Mouse (Mus musculus): ENCODE results near the gene Rasl10a. TPM values are rescaled to one million over a fixed set of nuclear protein-coding genes. Genes with fewer than 3 reads are reported as not detected.
"Not testable (repeated sequence)": the region's sequence is repeated elsewhere in the genome, so short reads cannot be mapped to it uniquely, and the experiment has no call there.

Gene Rasl10a
- polyA plus RNA-seq, 1 experiment from 2014 or later: 3.8 TPM

- H3K9ac ChIP-seq (ENCODE audit: low read depth, low read length): peak overlapping the region; percentile 78; the same call in 1 of the 2 replicates
- H3K4me1 ChIP-seq (ENCODE audit: control insufficient read depth, insufficient read depth, low read length): peaks cover 21% of the 10 kb centered on the region
Observed at GRCm38 (mm10) chr11:5063561-5064281, 5.8 kb downstream of the Rasl10a start.

GRCm38 (mm10) chr11:5064282-5065055, 6.5 kb downstream of the Rasl10a start:
- WGBS: 16% methylated on average over 22 of the region's 38 CpGs
- Histone ChIP-seq H3K36me3 (ENCODE audit: control insufficient read depth, insufficient read depth, low read length) (peaks cover 28% of the 10 kb centered on the region), H3K9ac (ENCODE audit: low read depth, low read length) (peak overlapping the region; percentile 78), H3K9me3 (ENCODE audit: control insufficient read depth, low read length) (no peaks in the 10 kb centered on the region), H3K4me3 (ENCODE audit: low read depth, low read length) (peak overlapping the region; percentile 82), H3K4me1 (ENCODE audit: control insufficient read depth, insufficient read depth, low read length) (peaks cover 21% of the 10 kb centered on the region), H3K27me3 (replicated peaks; ENCODE audit: control insufficient read depth, insufficient read depth, low read length) (peaks cover 45% of the 10 kb centered on the region), H3K4me2 (ENCODE audit: low read depth, low read length) (peak overlapping the region; percentile 96), H3K27ac (replicated peaks; ENCODE audit: low read depth, low read length) (no peak overlapping the region; the same call in 1 of the 2 replicates)
- no peak for DNase-seq (ENCODE audit: low spot score)
- ATAC-seq (ENCODE audit: low read depth): no peak

More at GRCm38 (mm10) chr11:5063561-5064281, 5.8 kb downstream of the Rasl10a start:
- peaks cover 53% of the 10 kb centered on the region for H3K27me3 ChIP-seq (replicated peaks; ENCODE audit: control insufficient read depth, insufficient read depth, low read length)
- no peaks in the 10 kb centered on the region for H3K9me3 ChIP-seq (ENCODE audit: control insufficient read depth, low read length)
- ATAC-seq (ENCODE audit: low read depth) (no peak), DNase-seq (ENCODE audit: low spot score) (no peak)
- H3K36me3 ChIP-seq (ENCODE audit: control insufficient read depth, insufficient read depth, low read length): peaks cover 20% of the 10 kb centered on the region
- peak overlapping the region; percentile 96 for H3K4me2 ChIP-seq (ENCODE audit: low read depth, low read length)
- peak overlapping the region; percentile 82 for H3K4me3 ChIP-seq (ENCODE audit: low read depth, low read length)
- no peak overlapping the region for H3K27ac ChIP-seq (replicated peaks; ENCODE audit: low read depth, low read length)
- 53% methylated on average over 31 of the region's 31 CpGs for WGBS

- peaks cover 21% of the 10 kb centered on the region for H3K4me1 ChIP-seq (ENCODE audit: control insufficient read depth, insufficient read depth, low read length)
- H3K36me3 ChIP-seq (ENCODE audit: control insufficient read depth, insufficient read depth, low read length): peaks cover 34% of the 10 kb centered on the region
- ATAC-seq (ENCODE audit: low read depth) (peak; percentile 86), DNase-seq (ENCODE audit: low spot score) (peak; percentile 93)
- peak within 1 kb of the TSS; percentile 78 for H3K9ac ChIP-seq (ENCODE audit: low read depth, low read length)
- peaks cover 38% of the 10 kb centered on the region for H3K27me3 ChIP-seq (replicated peaks; ENCODE audit: control insufficient read depth, insufficient read depth, low read length)
- H3K9me3 ChIP-seq (ENCODE audit: control insufficient read depth, low read length): no peaks in the 10 kb centered on the region
- peak within 1 kb of the TSS; percentile 54 for H3K27ac ChIP-seq (replicated peaks; ENCODE audit: low read depth, low read length)
- H3K4me3 ChIP-seq (ENCODE audit: low read depth, low read length): peak within 1 kb of the TSS; percentile 82
- WGBS: 1% methylated on average over 26 of the region's 50 CpGs
- peak within 1 kb of the TSS; percentile 96 for H3K4me2 ChIP-seq (ENCODE audit: low read depth, low read length)
Observed at GRCm38 (mm10) chr11:5065056-5065821, 7.3 kb downstream of the Rasl10a start, which contains the start of gene Gas2l1. Gene Gas2l1 (minus strand): TSS chr11:5065327.

- ATAC-seq (ENCODE audit: low read depth): no peak
- Histone ChIP-seq H3K27ac (replicated peaks; ENCODE audit: low read depth, low read length) (no peak overlapping the region), H3K27me3 (replicated peaks; ENCODE audit: control insufficient read depth, insufficient read depth, low read length) (peaks cover 19% of the 10 kb centered on the region), H3K4me2 (ENCODE audit: low read depth, low read length) (no peak overlapping the region), H3K4me1 (ENCODE audit: control insufficient read depth, insufficient read depth, low read length) (peaks cover 15% of the 10 kb centered on the region), H3K9me3 (ENCODE audit: control insufficient read depth, low read length) (no peaks in the 10 kb centered on the region), H3K36me3 (ENCODE audit: control insufficient read depth, insufficient read depth, low read length) (peaks cover 43% of the 10 kb centered on the region), H3K9ac (ENCODE audit: low read depth, low read length) (no peak overlapping the region), H3K4me3 (ENCODE audit: low read depth, low read length) (no peak overlapping the region)
- DNase-seq (ENCODE audit: low spot score): no peak
Observed at GRCm38 (mm10) chr11:5067063-5067462, 9.1 kb downstream of the Rasl10a start.

GRCm38 (mm10) chr11:5068126-5068971, 10.4 kb downstream of the Rasl10a start:
- DNase-seq (ENCODE audit: low spot score): no peak
- peaks cover 15% of the 10 kb centered on the region for H3K4me1 ChIP-seq (ENCODE audit: control insufficient read depth, insufficient read depth, low read length)
- no peak overlapping the region for H3K9ac ChIP-seq (ENCODE audit: low read depth, low read length)
- no peak overlapping the region for H3K4me2 ChIP-seq (ENCODE audit: low read depth, low read length)
- no peak overlapping the region for H3K4me3 ChIP-seq (ENCODE audit: low read depth, low read length)
- no peak overlapping the region for H3K27ac ChIP-seq (replicated peaks; ENCODE audit: low read depth, low read length)
- peaks cover 56% of the 10 kb centered on the region for H3K36me3 ChIP-seq (ENCODE audit: control insufficient read depth, insufficient read depth, low read length)
- H3K9me3 ChIP-seq (ENCODE audit: control insufficient read depth, low read length): no peaks in the 10 kb centered on the region
- 86% methylated on average over 9 of the region's 9 CpGs for WGBS
- H3K27me3 ChIP-seq (replicated peaks; ENCODE audit: control insufficient read depth, insufficient read depth, low read length): peaks cover 6% of the 10 kb centered on the region
- no peak for ATAC-seq (ENCODE audit: low read depth)

GRCm38 (mm10) chr11:5074882-5075281, 17.0 kb downstream of the Rasl10a start:
- DNase-seq (ENCODE audit: low spot score) (no peak), ATAC-seq (ENCODE audit: low read depth) (0 out of 2 replicates have a peak, but pooled peaks have one; percentile 44)
- 71% methylated on average over 4 of the region's 4 CpGs for WGBS
- no peak overlapping the region for H3K4me3 ChIP-seq (ENCODE audit: low read depth, low read length)
- H3K27me3 ChIP-seq (replicated peaks; ENCODE audit: control insufficient read depth, insufficient read depth, low read length): no peaks in the 10 kb centered on the region
- no peak overlapping the region for H3K27ac ChIP-seq (replicated peaks; ENCODE audit: low read depth, low read length)
- no peaks in the 10 kb centered on the region for H3K9me3 ChIP-seq (ENCODE audit: control insufficient read depth, low read length)
- peaks cover 86% of the 10 kb centered on the region for H3K36me3 ChIP-seq (ENCODE audit: control insufficient read depth, insufficient read depth, low read length)
- H3K4me1 ChIP-seq (ENCODE audit: control insufficient read depth, insufficient read depth, low read length): no peaks in the 10 kb centered on the region
- H3K9ac ChIP-seq (ENCODE audit: low read depth, low read length): no peak overlapping the region
- H3K4me2 ChIP-seq (ENCODE audit: low read depth, low read length): no peak overlapping the region

GRCm38 (mm10) chr11:5075760-5076159, 17.8 kb downstream of the Rasl10a start:
- Histone ChIP-seq H3K4me1 (ENCODE audit: control insufficient read depth, insufficient read depth, low read length) (no peaks in the 10 kb centered on the region), H3K36me3 (ENCODE audit: control insufficient read depth, insufficient read depth, low read length) (peaks cover 86% of the 10 kb centered on the region), H3K9me3 (ENCODE audit: control insufficient read depth, low read length) (no peaks in the 10 kb centered on the region), H3K27ac (replicated peaks; ENCODE audit: low read depth, low read length) (no peak overlapping the region), H3K27me3 (replicated peaks; ENCODE audit: control insufficient read depth, insufficient read depth, low read length) (no peaks in the 10 kb centered on the region), H3K4me2 (ENCODE audit: low read depth, low read length) (no peak overlapping the region), H3K9ac (ENCODE audit: low read depth, low read length) (no peak overlapping the region), H3K4me3 (ENCODE audit: low read depth, low read length) (no peak overlapping the region)
- DNase-seq (ENCODE audit: low spot score): no peak
- ATAC-seq (ENCODE audit: low read depth): no peak

GRCm38 (mm10) chr11:5076843-5077242, 18.9 kb downstream of the Rasl10a start:
- H3K27me3 ChIP-seq (replicated peaks; ENCODE audit: control insufficient read depth, insufficient read depth, low read length); H3K4me3 ChIP-seq (ENCODE audit: low read depth, low read length); H3K4me2 ChIP-seq (ENCODE audit: low read depth, low read length); H3K9ac ChIP-seq (ENCODE audit: low read depth, low read length); H3K27ac ChIP-seq (replicated peaks; ENCODE audit: low read depth, low read length); ATAC-seq (ENCODE audit: low read depth); H3K9me3 ChIP-seq (ENCODE audit: control insufficient read depth, low read length); DNase-seq (ENCODE audit: low spot score); H3K4me1 ChIP-seq (ENCODE audit: control insufficient read depth, insufficient read depth, low read length): not testable (repeated sequence)
- peaks cover 83% of the 10 kb centered on the region for H3K36me3 ChIP-seq (ENCODE audit: control insufficient read depth, insufficient read depth, low read length)
- WGBS: 87% methylated on average over 4 of the region's 5 CpGs
